Mouse (Mus musculus) intestine, postnatal 0 days (tissue): ENCODE data around the gene Grcc10. TPM values are rescaled to one million over a fixed set of nuclear protein-coding genes. Genes with fewer than 3 reads are reported as not detected.

ENCODE experiments used
- ATAC-seq: fragments of 200-750 bp; cut with Nextera tagmentation; 2 replicates; pipeline ENCODE4 v1.8.0; 2017; ENCODE audit warnings: mild to moderate bottlenecking, moderate TSS enrichment, moderate library complexity
- H3K27ac ChIP-seq: fragments of 300-500 bp; sonication (generic); 2 replicates; pipeline ENCODE4 v1.5.1; 2014; ENCODE audit warnings: mild to moderate bottlenecking, low read depth, low read length, moderate library complexity
- H3K27me3 ChIP-seq: fragments of 300-500 bp; sonication (generic); replicated peaks from 2 replicates; pipeline ENCODE4 v1.6.1; 2014; ENCODE audit warnings: low read length, mixed read lengths; ENCODE audit not compliant: control insufficient read depth, insufficient read depth
- H3K36me3 ChIP-seq: fragments of 300-500 bp; sonication (generic); 2 replicates; pipeline ENCODE4 v1.6.1; 2014; ENCODE audit warnings: mild to moderate bottlenecking, moderate library complexity; ENCODE audit not compliant: control insufficient read depth, insufficient read depth
- H3K4me1 ChIP-seq: fragments of 300-500 bp; sonication (generic); replicated peaks from 2 replicates; pipeline ENCODE4 v1.6.1; 2014; ENCODE audit warnings: antibody characterized with exemption, low read length, mixed read lengths; ENCODE audit not compliant: control insufficient read depth, insufficient read depth
- H3K4me2 ChIP-seq: fragments of 300-500 bp; sonication (generic); replicated peaks from 2 replicates; pipeline ENCODE4 v1.6.1; 2014; ENCODE audit warnings: low read depth, mild to moderate bottlenecking, moderate library complexity
- H3K4me3 ChIP-seq: fragments of 300-500 bp; sonication (generic); 2 replicates; pipeline ENCODE4 v1.5.1; 2014; ENCODE audit warnings: low read depth, low read length
- H3K9ac ChIP-seq: fragments of 300-500 bp; sonication (generic); 2 replicates; pipeline ENCODE4 v1.6.1; 2014; ENCODE audit warnings: mild to moderate bottlenecking, low read depth, low read length
- H3K9me3 ChIP-seq: fragments of 300-500 bp; sonication (generic); 2 replicates; pipeline ENCODE4 v1.6.1; 2016; ENCODE audit warnings: mixed run types; ENCODE audit not compliant: control insufficient read depth
- CTCF ChIP-seq: sonication (generic); IDR thresholded peaks from 2 replicates; pipeline ENCODE4 v1.5.1; 2016; ENCODE audit warnings: low read depth, mild to moderate bottlenecking, control low read depth, antibody characterized with exemption, moderate library complexity
- WGBS: fragments of 180-500 bp; shearing (Covaris S2); extraction: QIAGEN DNeasy Blood & Tissue Kit; methylation state at CpG from one replicate; pipeline ENCODE4 v1.1.7; 2014; 5-methylcytosine and 5-hydroxymethylcytosine counted together
- polyA plus RNA-seq: library from polyadenylated mRNA; unstranded; fragments of >200 nt; fragmentation: Nextera tagmentation; extraction: Ambion mirVana; gene quantifications from 2 replicates; pipeline ENCODE4 v1.2.1, GENCODE M21; 2015

The Grcc10 gene
- polyA plus RNA-seq, result 238 and 259 TPM in 2 replicates

DNA sequence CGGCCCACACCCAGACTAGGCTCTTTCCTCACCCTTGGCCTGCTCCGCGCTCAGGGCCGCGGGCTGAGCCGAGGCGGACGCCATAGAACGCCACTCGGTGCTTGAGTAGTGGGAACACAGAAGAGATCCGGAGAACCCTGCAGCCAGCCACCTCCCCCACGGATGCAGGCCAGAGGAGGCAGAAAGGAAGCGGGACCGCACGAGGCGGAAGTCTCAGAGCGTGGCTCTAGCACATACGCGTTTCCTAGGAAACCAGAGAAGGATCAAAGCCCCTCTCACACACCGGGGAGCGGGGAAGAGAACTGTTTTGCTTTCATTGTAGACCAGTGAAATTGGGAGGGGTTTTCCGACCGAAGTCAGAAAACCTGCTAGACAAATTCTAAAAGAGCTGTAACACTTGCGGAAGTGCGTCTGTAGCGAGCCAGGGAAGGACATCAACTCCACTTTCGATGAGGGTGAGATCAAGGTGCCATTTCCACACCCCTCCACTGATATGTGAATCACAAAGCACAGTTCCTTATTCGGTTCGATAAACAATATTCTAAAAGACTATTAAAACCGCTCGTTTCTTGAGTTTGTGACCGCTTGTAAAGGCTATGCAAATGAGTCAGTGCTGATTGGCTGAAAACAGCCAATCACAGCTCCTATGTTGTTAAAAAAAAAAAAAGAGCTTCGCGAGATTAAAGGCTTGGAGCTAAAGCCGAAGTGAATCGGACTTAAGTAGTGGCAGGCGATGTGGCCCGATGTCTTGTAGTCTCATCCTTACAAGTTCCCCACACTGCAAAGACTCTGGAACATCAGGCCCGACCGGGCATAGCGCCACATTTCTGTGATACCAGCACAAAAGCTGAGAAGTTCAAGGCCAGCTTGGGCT is at the start of gene Grcc10:
Gene Grcc10, minus strand, starts transcription at position 487 of the 874 bp plus-strand sequence.
- Histone ChIP-seq H3K9ac (peak within 1 kb of the TSS; percentile 68), H3K9me3 (no peaks in the 10 kb centered on the region), H3K4me3 (peak within 1 kb of the TSS; percentile 49), H3K4me1 (0 out of 2 replicates have a peak, but pooled peaks cover 6% of the 10 kb centered on the region), H3K36me3 (peaks cover 19% of the 10 kb centered on the region), H3K27ac (peak within 1 kb of the TSS; percentile 96), H3K4me2 (peak within 1 kb of the TSS; percentile 86), H3K27me3 (no peaks in the 10 kb centered on the region)
- under 1% methylated on average over 41 of the region's 41 CpGs for WGBS
- peak; percentile 68 for ATAC-seq
- 0 out of 2 replicates have a peak, but pooled peaks have one; percentile 2 for TF ChIP-seq CTCF

DNA sequence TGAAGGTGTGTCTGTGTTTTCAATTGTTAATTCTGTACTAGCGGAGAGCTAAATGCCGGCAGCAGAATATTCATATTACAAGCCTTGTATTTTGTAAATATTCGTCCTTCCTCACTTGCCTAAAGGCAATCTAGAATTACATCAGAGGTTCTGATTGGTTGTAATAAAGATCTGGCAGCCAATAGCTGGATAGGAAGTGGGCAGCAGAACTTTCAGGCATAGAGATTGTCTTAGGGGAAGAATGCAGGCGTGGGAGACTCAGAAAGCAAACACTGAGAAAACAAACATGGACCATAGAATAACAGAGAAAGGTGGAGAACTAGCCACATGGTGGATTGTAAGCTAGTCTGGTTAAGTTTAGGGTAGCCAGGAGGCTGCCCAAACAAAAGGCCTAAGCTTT is 48.9 kb upstream of the Grcc10 start:
- Histone ChIP-seq H3K4me2 (no peak overlapping the region), H3K4me1 (no peaks in the 10 kb centered on the region), H3K27me3 (no peaks in the 10 kb centered on the region), H3K4me3 (no peak overlapping the region), H3K9me3 (no peaks in the 10 kb centered on the region), H3K27ac (no peak overlapping the region), H3K9ac (no peak overlapping the region), H3K36me3 (no peaks in the 10 kb centered on the region)
- no peak for TF ChIP-seq CTCF
- ATAC-seq, result no peak
- WGBS, result 60% methylated on average over 4 of the region's 4 CpGs

DNA sequence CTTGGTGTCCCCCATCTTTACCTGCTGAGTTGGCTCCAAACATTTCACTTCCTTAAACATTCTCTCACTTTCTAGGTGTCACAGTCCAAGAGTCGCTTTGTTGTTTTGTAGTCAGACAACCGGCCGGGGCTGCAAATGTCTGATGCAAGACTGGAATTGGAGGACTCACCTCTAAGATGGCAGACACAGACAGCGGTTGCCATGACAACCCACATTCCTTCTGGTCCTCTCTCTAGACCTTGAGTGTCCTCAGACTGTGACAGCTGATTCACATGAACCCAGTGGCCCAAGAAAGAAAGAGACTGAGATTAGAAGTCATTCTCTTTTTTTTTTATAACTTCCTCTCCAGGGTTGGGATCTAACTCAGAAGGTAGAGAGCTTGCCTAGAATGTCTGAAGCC is 48.3 kb upstream of the Grcc10 start:
- no peak overlapping the region for H3K4me3 ChIP-seq
- no peak overlapping the region for H3K27ac ChIP-seq
- H3K4me1 ChIP-seq, result no peaks in the 10 kb centered on the region
- H3K4me2 ChIP-seq, result no peak overlapping the region
- peak; percentile 45; the same call in 1 of the 2 replicates for ATAC-seq
- WGBS, result 77% methylated on average over 4 of the region's 4 CpGs
- TF ChIP-seq CTCF, result no peak
- no peak overlapping the region for H3K9ac ChIP-seq
- no peaks in the 10 kb centered on the region for H3K36me3 ChIP-seq
- H3K27me3 ChIP-seq, result no peaks in the 10 kb centered on the region
- H3K9me3 ChIP-seq, result no peaks in the 10 kb centered on the region

DNA sequence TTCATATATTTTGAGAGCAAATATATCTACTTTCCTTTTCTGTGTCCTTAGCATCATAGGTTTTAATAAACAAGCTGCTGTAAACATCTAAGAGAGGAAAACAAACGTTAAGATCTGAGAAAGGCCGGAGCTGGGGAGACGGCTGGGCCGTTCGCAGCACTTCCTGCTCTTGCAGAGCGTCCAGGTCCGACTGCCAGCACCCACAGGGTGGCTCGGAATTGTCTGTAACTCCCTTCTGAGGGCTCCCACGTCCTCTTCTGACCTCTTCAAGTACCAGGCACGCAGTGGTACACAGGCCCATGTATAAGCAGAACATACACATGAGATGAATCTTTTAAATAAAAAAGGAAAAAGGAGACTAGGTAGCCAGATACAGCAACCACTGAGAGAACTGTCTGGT is 46.5 kb upstream of the Grcc10 start:
- H3K4me1 ChIP-seq, result no peaks in the 10 kb centered on the region
- ATAC-seq, result no peak
- H3K36me3 ChIP-seq, result no peaks in the 10 kb centered on the region
- no peak for TF ChIP-seq CTCF
- no peak overlapping the region for H3K4me3 ChIP-seq
- H3K27me3 ChIP-seq, result no peaks in the 10 kb centered on the region
- no peak overlapping the region for H3K27ac ChIP-seq
- H3K9me3 ChIP-seq, result no peaks in the 10 kb centered on the region
- WGBS, result 65% methylated on average over 10 of the region's 10 CpGs
- no peak overlapping the region for H3K4me2 ChIP-seq
- no peak overlapping the region for H3K9ac ChIP-seq

DNA sequence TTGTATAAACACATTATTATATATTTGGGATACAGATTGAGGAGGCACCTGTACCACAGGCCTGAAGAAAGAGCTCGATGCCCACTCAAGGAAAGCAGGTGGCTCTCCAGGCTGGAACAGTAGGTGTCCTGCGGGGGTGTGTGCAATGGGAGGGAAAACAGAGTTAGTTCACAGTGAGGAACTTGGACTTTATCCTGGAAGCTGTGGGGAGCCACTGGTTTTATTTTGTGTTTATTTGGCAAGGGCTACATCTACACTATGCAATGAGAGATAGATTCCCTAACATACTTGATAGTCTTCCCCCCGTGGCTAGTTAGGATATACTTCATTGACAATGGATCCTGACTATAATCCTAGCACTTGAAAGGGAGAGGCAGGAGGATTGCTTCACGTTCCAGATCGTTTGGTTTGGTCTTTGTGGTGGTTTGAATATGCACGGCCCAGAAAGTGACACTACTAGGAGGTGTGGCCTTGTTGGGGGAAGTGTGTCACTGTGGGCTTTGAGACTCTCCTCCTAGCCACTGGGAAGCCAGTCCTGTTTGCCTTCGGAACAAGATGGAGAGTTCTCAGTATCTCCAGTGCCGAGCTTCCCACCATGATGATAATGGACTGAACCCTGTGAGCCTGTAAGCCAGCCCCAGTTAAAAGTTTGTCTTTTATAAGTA is 45.7 kb upstream of the Grcc10 start:
- Histone ChIP-seq H3K27ac (no peak overlapping the region), H3K9me3 (no peaks in the 10 kb centered on the region), H3K4me1 (no peaks in the 10 kb centered on the region), H3K4me2 (no peak overlapping the region), H3K9ac (no peak overlapping the region), H3K27me3 (no peaks in the 10 kb centered on the region), H3K36me3 (no peaks in the 10 kb centered on the region), H3K4me3 (no peak overlapping the region)
- 48% methylated on average over 8 of the region's 8 CpGs for WGBS
- no peak for TF ChIP-seq CTCF
- no peak for ATAC-seq

DNA sequence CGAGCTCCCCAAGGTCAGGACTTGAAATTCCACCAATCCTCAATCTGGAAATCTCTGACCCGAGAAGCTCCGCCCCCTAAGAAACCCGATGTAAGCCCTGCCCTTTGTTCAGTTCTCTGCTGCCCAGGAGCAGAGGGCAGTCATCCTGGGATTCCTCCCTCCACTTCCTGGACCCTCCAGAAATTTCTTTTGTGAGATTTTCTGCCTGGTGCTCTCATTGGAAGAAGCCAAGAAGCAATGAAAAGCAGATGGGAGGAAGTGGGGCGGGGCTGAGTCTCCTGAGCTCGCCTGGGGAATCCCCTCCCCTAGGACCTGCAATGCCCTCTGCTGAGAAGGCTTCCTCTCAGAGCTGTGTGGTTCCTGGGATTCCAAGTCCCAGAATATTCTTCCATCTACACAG is 41.3 kb upstream of the Grcc10 start:
- no peak for ATAC-seq
- Histone ChIP-seq H3K9ac (no peak overlapping the region), H3K4me2 (peak overlapping the region; percentile 53), H3K4me3 (peak overlapping the region; percentile 2; the same call in 1 of the 2 replicates), H3K9me3 (no peaks in the 10 kb centered on the region), H3K27ac (no peak overlapping the region), H3K27me3 (peaks cover 12% of the 10 kb centered on the region; the same call in 1 of the 2 replicates), H3K36me3 (no peaks in the 10 kb centered on the region), H3K4me1 (no peaks in the 10 kb centered on the region)
- no peak for TF ChIP-seq CTCF
- WGBS, result 17% methylated on average over 6 of the region's 6 CpGs
